Mouse (Mus musculus) intestine, embryonic 16.5 days (tissue): ENCODE measurements around the gene Mob3b. TPM values are rescaled to one million over a fixed set of nuclear protein-coding genes. Genes with fewer than 3 reads are reported as not detected.

ENCODE experiments used
- ATAC-seq: fragments of 200-750 bp; cut with Nextera tagmentation; 2 replicates; pipeline ENCODE4 v1.8.0; 2017; ENCODE audit warnings: moderate TSS enrichment, moderate library complexity
- H3K27ac ChIP-seq: fragments of 300-500 bp; sonication (generic); 2 replicates; pipeline ENCODE4 v1.5.1; 2014; ENCODE audit warnings: mild to moderate bottlenecking, low read length
- H3K27me3 ChIP-seq: fragments of 300-500 bp; sonication (generic); replicated peaks from 2 replicates; pipeline ENCODE4 v1.6.1; 2014; ENCODE audit warnings: low read length, control low read depth, mixed read lengths; ENCODE audit not compliant: control insufficient read depth, insufficient read depth
- H3K36me3 ChIP-seq: fragments of 300-500 bp; sonication (generic); 2 replicates; pipeline ENCODE4 v1.6.1; 2014; ENCODE audit warnings: low read length, control low read depth; ENCODE audit not compliant: control insufficient read depth, insufficient read depth
- H3K4me1 ChIP-seq: fragments of 300-500 bp; sonication (generic); 2 replicates; pipeline ENCODE4 v1.6.1; 2014; ENCODE audit warnings: low read length, control low read depth, mixed read lengths; ENCODE audit not compliant: control insufficient read depth, insufficient read depth
- H3K4me2 ChIP-seq: fragments of 300-500 bp; sonication (generic); 2 replicates; pipeline ENCODE4 v1.6.1; 2014; ENCODE audit warnings: low read depth, low read length, control low read depth
- H3K4me3 ChIP-seq: fragments of 300-500 bp; sonication (generic); 2 replicates; pipeline ENCODE4 v1.5.1; 2014; ENCODE audit warnings: mild to moderate bottlenecking, low read length
- H3K9ac ChIP-seq: fragments of 300-500 bp; sonication (generic); 2 replicates; pipeline ENCODE4 v1.6.1; 2014; ENCODE audit warnings: low read depth, low read length
- H3K9me3 ChIP-seq: fragments of 300-500 bp; sonication (generic); 2 replicates; pipeline ENCODE4 v1.6.1; 2016; ENCODE audit warnings: low read length, control low read depth; ENCODE audit not compliant: control insufficient read depth
- WGBS: fragments of 180-500 bp; shearing (Covaris S2); extraction: QIAGEN DNeasy Blood & Tissue Kit; methylation state at CpG from one replicate; pipeline ENCODE4 v1.1.7; 2014; 5-methylcytosine and 5-hydroxymethylcytosine counted together
- polyA plus RNA-seq: library from polyadenylated mRNA; unstranded; fragments of >200 nt; fragmentation: Nextera tagmentation; extraction: Ambion mirVana; gene quantifications from 2 replicates; pipeline ENCODE4 v1.2.1, GENCODE M21; 2015

The Mob3b gene
- polyA plus RNA-seq, 1 experiment from 2014 or later: 27.5 TPM

- Histone ChIP-seq H3K9me3 (peaks cover 2% of the 10 kb centered on the region; the same call in 1 of the 2 replicates), H3K27ac (0 out of 2 replicates have a peak overlapping the region, but pooled peaks have one; percentile 16), H3K27me3 (no peaks in the 10 kb centered on the region), H3K4me2 (no peak overlapping the region), H3K4me3 (no peak overlapping the region), H3K9ac (no peak overlapping the region), H3K4me1 (peaks cover 9% of the 10 kb centered on the region; the same call in 1 of the 2 replicates), H3K36me3 (no peaks in the 10 kb centered on the region)
- no peak for ATAC-seq
- WGBS: 86% methylated on average over 4 of the region's 4 CpGs
Observed at GRCm38 (mm10) chr4:34976916-34977702, 180.2 kb downstream of the Mob3b start.

GRCm38 (mm10) chr4:34976331-34976778, 180.9 kb downstream of the Mob3b start:
- Histone ChIP-seq H3K27me3 (no peaks in the 10 kb centered on the region), H3K4me1 (peaks cover 9% of the 10 kb centered on the region; the same call in 1 of the 2 replicates), H3K9ac (no peak overlapping the region), H3K4me3 (no peak overlapping the region), H3K9me3 (peaks cover 3% of the 10 kb centered on the region; the same call in 1 of the 2 replicates), H3K36me3 (no peaks in the 10 kb centered on the region), H3K4me2 (no peak overlapping the region), H3K27ac (0 out of 2 replicates have a peak overlapping the region, but pooled peaks have one; percentile 16)
- peak; percentile 48; the same call in 1 of the 2 replicates for ATAC-seq
- 61% methylated on average over 13 of the region's 13 CpGs for WGBS

DNA sequence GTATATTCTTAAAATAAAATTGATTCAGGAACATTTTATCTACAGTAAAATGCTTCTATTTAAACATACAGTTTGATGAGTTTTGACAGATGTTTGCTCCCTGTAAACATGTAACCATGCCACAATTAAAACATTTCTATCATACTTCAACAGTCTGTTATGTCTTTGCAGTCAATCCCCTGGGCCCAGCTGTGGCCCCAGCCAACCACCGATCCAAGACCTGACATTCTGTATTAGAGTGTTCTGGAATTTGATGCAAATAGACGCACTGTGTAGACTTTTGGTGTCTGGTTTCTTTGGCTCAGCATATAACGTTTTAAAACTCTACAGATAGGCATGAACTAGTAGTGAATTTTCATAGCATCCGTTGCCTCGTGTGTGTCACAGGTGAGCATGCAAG, 182.5 kb downstream of the Mob3b start:
- 62% methylated on average over 5 of the region's 5 CpGs for WGBS
- ATAC-seq: no peak
- H3K9me3 ChIP-seq: peaks cover 3% of the 10 kb centered on the region; the same call in 1 of the 2 replicates
- no peak overlapping the region for H3K27ac ChIP-seq
- no peaks in the 10 kb centered on the region for H3K27me3 ChIP-seq
- H3K36me3 ChIP-seq: no peaks in the 10 kb centered on the region
- H3K4me2 ChIP-seq: no peak overlapping the region
- no peak overlapping the region for H3K9ac ChIP-seq
- no peak overlapping the region for H3K4me3 ChIP-seq
- H3K4me1 ChIP-seq: peaks cover 11% of the 10 kb centered on the region; the same call in 1 of the 2 replicates

GRCm38 (mm10) chr4:34967541-34967940, 189.7 kb downstream of the Mob3b start:
- H3K4me3 ChIP-seq: no peak overlapping the region

DNA sequence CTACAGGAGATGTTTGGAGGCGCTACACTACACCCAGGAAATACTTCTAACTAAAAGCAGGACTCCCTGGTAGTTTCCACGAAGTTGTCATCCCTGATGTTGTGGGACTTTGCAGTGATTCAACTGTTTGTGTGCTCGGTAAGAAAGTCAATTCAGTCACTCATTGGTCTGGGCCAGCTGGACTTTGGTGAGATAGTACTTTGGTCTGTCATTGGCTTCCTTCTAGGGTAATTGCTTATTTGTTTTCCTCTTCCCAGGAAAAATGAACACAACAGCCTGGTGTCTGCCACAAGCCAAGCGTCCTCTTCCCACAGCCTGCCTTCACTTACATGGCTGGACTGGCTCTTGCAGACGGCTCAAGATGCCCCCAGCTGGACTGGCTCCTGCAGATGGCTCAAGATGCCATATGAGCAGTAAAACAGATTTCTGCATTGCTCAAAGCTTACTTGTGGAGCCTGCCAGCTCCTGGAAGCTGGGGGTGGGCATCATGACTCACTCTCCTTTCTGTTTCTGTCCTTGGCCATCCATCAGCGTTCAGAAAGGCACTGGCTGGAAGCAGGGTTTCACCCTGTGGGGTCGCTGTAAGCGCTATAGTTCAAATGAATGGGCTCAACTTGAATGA, 190.8 kb downstream of the Mob3b start:
- Histone ChIP-seq H3K27me3 (no peaks in the 10 kb centered on the region), H3K36me3 (no peaks in the 10 kb centered on the region), H3K27ac (no peak overlapping the region), H3K4me2 (no peak overlapping the region), H3K9ac (no peak overlapping the region), H3K4me1 (peaks cover 14% of the 10 kb centered on the region), H3K9me3 (no peaks in the 10 kb centered on the region), H3K4me3 (no peak overlapping the region)
- WGBS: 61% methylated on average over 8 of the region's 8 CpGs
- no peak for ATAC-seq

More at GRCm38 (mm10) chr4:34967541-34967940, 189.7 kb downstream of the Mob3b start:
- H3K36me3 ChIP-seq: no peaks in the 10 kb centered on the region
- 84% methylated on average over 6 of the region's 6 CpGs for WGBS
- H3K27me3 ChIP-seq: no peaks in the 10 kb centered on the region
- ATAC-seq: no peak
- H3K4me2 ChIP-seq: no peak overlapping the region
- peaks cover 14% of the 10 kb centered on the region for H3K4me1 ChIP-seq
- H3K9ac ChIP-seq: no peak overlapping the region
- H3K27ac ChIP-seq: no peak overlapping the region
- H3K9me3 ChIP-seq: peaks cover 3% of the 10 kb centered on the region; the same call in 1 of the 2 replicates

- Histone ChIP-seq H3K4me3 (no peak overlapping the region), H3K4me2 (no peak overlapping the region), H3K9ac (no peak overlapping the region), H3K9me3 (no peaks in the 10 kb centered on the region), H3K36me3 (no peaks in the 10 kb centered on the region), H3K27ac (no peak overlapping the region), H3K27me3 (no peaks in the 10 kb centered on the region), H3K4me1 (peaks cover 13% of the 10 kb centered on the region)
- ATAC-seq: no peak
- WGBS: 28% methylated on average over 10 of the region's 10 CpGs
Observed at GRCm38 (mm10) chr4:34964906-34965305, 192.4 kb downstream of the Mob3b start.

GRCm38 (mm10) chr4:34963999-34964398, 193.3 kb downstream of the Mob3b start:
- ATAC-seq: no peak
- no peaks in the 10 kb centered on the region for H3K9me3 ChIP-seq
- H3K27me3 ChIP-seq: no peaks in the 10 kb centered on the region
- no peak overlapping the region for H3K4me3 ChIP-seq
- H3K36me3 ChIP-seq: no peaks in the 10 kb centered on the region
- peaks cover 11% of the 10 kb centered on the region for H3K4me1 ChIP-seq
- H3K9ac ChIP-seq: no peak overlapping the region
- no peak overlapping the region for H3K4me2 ChIP-seq
- WGBS: 69% methylated on average over 13 of the region's 13 CpGs
- no peak overlapping the region for H3K27ac ChIP-seq

GRCm38 (mm10) chr4:34960781-34961560, 196.3 kb downstream of the Mob3b start:
- peaks cover 7% of the 10 kb centered on the region for H3K4me1 ChIP-seq
- no peak overlapping the region for H3K4me2 ChIP-seq
- no peak overlapping the region for H3K4me3 ChIP-seq
- ATAC-seq: peak; percentile 40; the same call in 1 of the 2 replicates
- no peak overlapping the region for H3K27ac ChIP-seq
- H3K27me3 ChIP-seq: no peaks in the 10 kb centered on the region
- WGBS: 77% methylated on average over 15 of the region's 15 CpGs
- H3K36me3 ChIP-seq: no peaks in the 10 kb centered on the region
- no peak overlapping the region for H3K9ac ChIP-seq
- H3K9me3 ChIP-seq: no peaks in the 10 kb centered on the region

DNA sequence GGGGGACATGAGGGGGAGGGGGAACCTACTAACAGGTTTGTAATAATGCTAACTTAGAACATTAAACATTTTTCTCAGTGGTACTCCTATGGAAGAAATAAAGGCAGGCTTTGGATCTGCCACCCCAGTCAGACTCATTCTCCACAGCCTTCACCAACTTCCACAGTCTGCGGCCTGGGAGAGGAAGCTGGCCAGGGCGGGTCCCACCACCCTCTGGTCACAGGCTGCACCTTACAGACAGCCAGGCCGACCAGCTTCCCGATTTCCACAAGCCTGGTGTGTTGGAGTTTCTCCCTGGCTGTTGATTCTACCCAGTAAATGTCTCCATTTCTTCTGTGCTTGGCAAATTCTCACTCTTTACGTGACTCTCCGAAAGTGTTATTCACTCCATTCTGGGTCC, 197.8 kb downstream of the Mob3b start:
- no peak overlapping the region for H3K9ac ChIP-seq
- H3K27ac ChIP-seq: no peak overlapping the region
- H3K4me1 ChIP-seq: peaks cover 7% of the 10 kb centered on the region
- whole genome bisulfite sequencing: 83% methylated on average over 6 of the region's 6 CpGs
- ATAC-seq: no peak
- H3K27me3 ChIP-seq: no peaks in the 10 kb centered on the region
- H3K4me3 ChIP-seq: no peak overlapping the region
- H3K4me2 ChIP-seq: no peak overlapping the region
- H3K36me3 ChIP-seq: no peaks in the 10 kb centered on the region
- H3K9me3 ChIP-seq: no peaks in the 10 kb centered on the region
